Mouse (Mus musculus) gastrocnemius, postnatal 14 days (tissue): ENCODE measurements around the gene Ltv1. TPM values are rescaled to one million over a fixed set of nuclear protein-coding genes. Genes with fewer than 3 reads are reported as not detected.

Experiments
- DNase-seq: peaks from one replicate; pipeline ENCODE4 v3.0.0; 2021; ENCODE audit warnings: mixed read lengths
- intact Hi-C: fragments of 180-260 bp; cut with DNase I; formaldehyde crosslinking; loops from one replicate; pipeline ENCODE4 v1.15.1; 2025; ENCODE audit warnings: low total_unique reads
- long read RNA-seq, 2 experiments: library from polyadenylated mRNA; stranded (forward); transcript quantifications; one replicate each; pipeline ENCODE4 v2.0.0; 2021
- total RNA-seq, 2 experiments: library from RNA; stranded (reverse); gene quantifications; 2 replicates each; pipeline ENCODE4 v1.2.3; 2021

Gene Ltv1
- total RNA-seq, result 10 to 100 TPM; 20.1 to 24.8 TPM
- long read RNA-seq, experiment 1, transcript Ltv1-201 (11 exons, 2,297 nt), result major isoform, 24 of 26 reads
- long read RNA-seq, experiment 1, partial matches to known transcripts, result 0 of 26 reads
- long read RNA-seq, experiment 1, other reads (novel, unspliced or antisense), result 2 of 26 reads
- long read RNA-seq, experiment 2, transcript Ltv1-201 (11 exons, 2,297 nt), result major isoform, 27 of 28 reads
- long read RNA-seq, experiment 2, partial matches to known transcripts, result 0 of 28 reads
- long read RNA-seq, experiment 2, other reads (novel, unspliced or antisense), result 1 of 28 reads

DNA sequence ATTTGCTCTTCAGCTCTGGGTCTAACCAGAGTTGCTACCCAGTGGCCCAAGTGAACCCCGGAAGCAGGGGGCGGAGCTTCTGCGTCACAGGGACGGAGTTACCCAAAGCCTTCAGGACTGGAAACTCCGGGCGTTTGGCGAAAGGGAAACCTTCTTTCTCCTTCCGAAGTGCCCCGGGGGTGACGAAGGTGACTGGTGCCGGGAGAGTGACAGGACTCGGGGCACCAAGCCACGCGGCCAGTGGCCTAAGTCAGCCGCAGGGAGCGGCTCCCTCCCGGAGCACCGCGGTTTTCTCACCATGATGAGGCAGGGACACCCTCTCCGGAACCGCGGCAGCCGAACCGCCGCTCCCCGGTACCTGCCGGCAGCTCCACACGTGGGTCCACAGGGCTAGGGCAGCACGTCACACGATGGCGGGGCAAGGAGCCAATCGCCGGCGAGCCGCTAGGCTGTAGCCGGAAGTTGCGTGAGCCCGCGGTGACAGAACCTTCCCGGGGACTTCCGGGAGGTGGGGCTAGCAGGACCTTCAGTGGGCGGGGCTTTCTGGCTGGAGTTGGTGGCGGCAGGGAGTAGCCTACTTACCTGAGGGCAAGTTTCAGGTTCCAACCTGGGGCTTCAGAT, at the start of gene Ltv1:
Gene Ltv1, minus strand, starts transcription at position 438 of the 621 bp plus-strand sequence.
- intact Hi-C loops, result no loop called here
- peak; percentile 97 for DNase-seq

DNA sequence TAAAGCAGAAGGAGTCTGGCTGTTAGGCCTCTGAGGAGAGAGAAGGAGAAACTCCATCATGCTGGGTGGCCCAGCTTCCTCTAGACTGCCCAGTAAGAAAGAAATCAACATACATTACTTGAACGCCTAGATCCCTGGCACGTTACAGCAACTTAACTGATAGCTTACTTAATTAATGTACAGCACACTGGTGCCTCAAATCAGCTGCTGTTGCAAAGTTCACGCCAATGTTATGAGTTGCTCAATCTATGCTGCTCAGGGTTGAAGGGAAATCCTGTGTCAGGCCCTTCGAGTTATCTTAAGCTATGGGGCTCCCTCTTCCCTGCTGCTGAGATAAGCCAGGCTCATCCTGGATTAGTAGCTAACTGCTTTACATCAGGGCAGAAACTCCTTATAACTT, 47.5 kb upstream of the Ltv1 start:
- intact Hi-C loops, result no loop called here
- no peak for DNase-seq

DNA sequence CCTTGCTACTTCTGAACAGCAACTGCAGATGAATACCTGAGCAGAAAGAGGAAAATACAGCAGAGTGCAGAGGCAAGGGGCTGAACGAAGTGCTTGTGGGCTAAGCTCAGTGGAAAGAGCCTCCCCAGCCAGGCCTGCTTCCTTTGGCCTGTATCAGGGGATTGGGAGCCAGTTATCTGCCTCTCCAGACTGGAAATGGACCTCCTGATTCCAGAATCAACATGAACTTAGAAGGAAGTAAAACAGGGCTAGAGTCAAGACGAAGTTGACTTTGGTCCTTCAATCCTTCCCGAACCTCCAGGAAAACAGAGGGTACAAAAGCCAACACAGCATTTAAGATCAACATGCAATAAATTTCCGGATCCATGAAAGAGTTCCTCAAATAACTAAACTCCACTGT, 45.2 kb upstream of the Ltv1 start:
- intact Hi-C loops, result no loop called here
- no peak for DNase-seq

DNA sequence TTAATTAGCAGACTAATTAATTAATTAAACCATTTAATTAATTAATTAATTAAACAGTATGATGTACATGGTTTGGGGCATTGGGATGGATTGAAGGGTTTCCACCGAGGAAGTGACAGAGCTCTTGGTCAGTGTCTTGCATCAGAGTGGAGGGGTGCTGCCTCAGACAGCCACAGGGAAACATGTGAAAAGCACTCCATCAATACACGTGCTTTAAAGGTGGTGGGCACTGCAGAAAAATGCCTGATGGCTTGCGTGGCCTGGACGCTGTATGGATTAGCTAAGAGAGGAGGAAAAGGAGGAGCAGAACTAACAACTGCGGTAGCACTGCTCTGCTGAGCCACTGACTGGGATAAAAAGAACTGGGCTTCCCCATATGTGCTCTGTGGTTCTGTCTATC, 43.9 kb upstream of the Ltv1 start:
- no peak for DNase-seq
- intact Hi-C loops, result no loop called here

DNA sequence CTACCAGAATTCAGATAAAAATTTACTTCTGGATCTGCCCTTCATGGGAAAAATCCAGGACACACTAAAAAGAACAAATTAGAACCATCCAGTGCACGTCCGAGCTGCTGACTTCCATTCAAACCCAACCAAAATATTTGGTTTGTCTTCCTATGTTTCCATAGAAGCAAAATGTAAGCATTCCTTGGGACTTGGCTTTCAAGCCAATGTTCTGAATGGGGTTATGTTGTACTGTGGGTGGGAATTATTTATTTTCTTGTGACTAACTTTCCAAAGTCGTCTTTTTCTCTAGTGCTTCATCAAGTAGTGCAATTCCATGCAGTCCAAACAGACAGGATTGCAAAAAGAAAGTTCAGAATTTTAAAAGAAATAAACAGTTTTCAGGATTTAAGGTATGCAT, 41.5 kb upstream of the Ltv1 start:
- DNase-seq, result no peak
- intact Hi-C loops, result no loop called here

DNA sequence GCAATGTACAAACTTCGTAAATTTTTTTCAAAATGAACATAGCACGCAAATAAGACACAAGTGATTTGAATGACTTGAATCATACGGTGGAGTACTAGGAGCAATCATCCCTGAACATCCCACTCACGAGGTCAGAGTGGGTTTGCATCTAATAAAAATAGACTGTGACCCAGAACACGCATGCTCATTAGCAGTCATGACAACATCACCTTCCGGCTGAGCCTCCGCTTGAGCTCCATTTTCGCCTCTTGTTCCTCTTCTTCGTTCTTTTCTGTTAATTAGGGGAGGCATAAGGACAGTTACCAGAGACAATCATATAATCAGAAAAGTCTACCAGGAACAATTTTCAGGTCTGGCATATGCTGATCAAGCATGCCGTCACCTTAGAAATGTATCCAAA, 41.0 kb upstream of the Ltv1 start:
- DNase-seq, result no peak
- intact Hi-C loops, result no loop called here

DNA sequence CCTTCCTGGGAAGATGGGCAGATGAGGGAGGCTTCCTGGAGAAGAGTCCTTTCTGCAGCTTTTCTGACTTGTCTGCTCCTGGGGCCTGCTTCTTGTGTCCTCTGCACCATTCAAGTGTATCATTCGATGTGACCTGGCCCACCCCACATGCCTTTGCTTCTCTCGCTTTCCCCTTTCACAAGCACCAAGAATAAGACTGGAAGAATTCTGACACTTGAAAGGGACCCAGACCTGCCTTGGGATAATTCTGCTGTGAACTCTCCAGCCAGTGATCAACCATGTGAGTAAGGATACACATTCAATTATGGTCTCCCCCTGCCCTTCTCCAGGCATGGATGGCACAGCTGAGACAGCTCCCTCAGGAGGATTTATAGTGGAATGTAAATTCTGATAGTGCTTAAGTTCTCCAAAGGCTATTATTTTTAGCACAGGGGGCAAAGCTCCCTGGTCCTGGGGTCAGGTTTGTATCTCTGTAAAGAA, 40.2 kb upstream of the Ltv1 start:
- no peak for DNase-seq
- intact Hi-C loops, result no loop called here

DNA sequence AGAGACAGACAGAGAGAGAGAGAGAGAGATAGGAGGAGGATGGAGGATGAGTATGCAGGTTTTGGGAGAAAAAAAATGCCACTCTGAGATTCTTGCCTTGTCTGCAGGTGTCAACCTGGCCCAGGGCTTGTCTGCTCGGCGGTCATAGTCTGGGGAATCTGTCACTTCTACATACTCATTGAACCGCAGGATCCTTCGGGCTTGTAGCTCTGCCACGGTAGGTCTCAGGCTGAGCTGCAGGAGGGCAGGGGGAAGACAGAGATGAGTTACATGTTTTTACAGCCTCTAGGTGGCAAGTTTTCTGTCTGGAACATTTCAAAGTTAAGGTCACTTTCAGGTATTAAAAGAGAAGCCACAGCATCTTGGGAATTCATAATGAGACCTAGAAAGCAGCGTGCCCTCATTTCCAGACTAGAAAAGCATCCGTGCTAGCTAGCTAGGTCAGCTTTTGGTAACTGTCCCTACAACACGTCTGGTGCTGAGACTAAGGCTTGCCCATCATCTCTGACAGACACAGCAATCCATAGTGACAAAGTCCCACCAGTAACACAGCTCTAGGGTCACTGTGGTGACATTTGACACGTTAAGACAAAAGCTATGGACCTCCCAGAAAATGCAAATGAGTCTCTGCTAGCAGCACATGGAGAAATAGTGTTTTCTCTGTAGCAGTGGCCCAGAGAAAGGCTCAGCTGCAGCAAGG, 39.6 kb upstream of the Ltv1 start:
- intact Hi-C loops, result no loop called here
- no peak for DNase-seq

DNA sequence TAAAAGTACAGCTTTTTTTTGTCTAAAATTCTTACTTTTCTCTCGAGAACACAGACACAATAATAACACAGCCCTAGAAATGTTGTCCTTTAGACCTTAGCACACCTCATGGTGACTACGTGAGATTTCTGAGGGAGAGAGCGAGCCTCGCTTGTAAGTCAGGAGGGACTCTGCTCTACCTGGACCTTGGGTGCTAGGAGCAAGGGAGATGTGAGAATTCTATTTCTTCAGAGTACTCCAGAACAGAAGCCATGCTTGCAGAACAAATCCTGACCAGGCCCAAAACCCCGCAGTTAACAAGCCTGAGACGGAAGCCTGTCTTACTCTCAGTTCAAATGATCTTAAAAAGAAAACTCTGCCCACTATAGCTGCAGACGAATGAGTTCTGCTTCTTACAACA, 37.7 kb upstream of the Ltv1 start:
- intact Hi-C loops, result no loop called here
- no peak for DNase-seq

DNA sequence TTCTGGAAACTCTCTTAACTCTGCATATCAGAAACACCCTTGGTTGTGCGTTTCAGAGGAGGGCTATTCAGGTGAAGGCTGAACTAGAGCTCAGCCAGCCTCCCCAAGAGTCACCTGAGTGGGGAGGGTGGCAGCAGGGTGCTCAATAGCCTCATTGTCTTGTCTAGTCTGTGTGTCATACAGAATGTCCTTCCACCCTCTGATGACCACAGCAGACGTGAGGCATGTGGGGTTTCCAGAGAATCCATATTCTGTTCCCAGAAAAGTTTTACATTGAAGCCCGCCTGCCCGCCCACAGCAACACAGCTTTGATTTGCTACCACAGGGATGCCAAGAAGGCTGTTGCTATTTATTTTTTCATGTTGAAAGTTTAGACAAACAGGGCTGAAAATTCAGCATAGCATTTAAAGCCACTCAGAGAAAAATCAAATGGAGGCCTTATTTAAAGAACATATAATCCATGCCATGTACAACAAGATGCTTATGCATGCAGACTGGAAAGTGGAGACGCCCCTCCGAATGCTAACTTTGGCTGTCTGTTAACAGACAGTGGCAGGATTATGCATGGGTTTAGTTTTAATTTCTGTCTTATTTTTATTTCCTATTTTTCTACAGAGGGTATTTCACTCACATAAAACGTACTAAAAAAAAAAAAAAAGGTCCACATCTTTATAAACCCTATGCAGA, 32.6 kb upstream of the Ltv1 start:
- DNase-seq, result no peak
- intact Hi-C loops, result no loop called here

DNA sequence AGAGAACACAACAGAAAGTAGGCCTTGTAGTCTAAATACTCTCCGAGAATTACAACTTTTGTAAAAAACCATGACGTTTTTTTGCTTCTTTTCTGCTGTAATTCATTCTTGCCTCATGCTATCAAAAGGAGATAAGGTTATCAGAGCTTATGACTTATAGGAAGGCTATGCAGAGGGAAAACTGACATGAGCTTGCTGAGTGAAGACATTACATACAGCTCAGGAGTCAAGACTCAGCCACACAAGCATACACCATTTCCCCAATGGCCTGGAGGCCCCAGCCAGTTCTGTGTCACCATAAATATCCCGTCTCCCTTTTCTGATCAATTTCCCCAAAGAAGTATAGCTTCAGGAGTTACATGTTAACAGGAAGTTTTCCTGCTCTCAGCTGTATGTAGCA, 29.2 kb upstream of the Ltv1 start:
- DNase-seq, result no peak
- intact Hi-C loops, result no loop called here

DNA sequence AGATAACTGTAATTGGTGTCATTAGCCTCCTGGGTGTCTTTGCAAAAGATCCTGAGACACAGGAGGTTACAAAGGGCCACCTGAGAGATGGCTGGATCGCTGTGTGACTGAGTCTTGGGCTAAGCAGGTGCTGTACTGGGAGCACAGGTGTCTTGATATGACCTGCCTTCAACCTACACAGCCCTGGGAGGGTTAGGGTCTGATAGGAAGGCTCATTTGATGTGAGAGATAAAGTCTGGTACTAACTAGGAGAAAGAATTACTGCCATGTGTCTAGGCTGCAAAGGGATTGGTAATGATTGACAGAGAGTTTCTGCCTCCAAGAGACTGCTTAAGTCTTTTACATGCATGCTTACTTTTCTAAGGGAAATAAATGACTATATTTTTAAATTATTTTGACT, 27.1 kb upstream of the Ltv1 start:
- no peak for DNase-seq
- intact Hi-C loops, result no loop called here

DNA sequence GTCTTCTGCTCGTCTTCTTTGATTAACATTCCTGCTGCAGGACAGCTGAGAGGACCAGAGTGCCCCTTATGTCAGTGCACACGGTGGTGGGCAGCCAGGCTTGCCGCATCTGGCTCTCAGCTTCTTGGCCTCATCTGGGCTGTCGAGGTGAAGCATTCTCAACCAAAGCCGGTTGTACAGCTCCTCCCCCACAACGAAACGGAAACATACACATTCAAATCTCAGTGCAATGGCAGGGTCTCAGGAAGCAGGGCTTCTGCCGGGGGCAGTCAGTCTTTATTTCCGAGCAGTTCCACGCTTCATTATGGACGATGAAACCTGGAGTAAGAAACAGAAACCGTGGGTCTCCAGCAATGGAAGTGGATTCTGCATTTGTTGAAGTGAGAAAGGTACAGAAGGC, 21.0 kb upstream of the Ltv1 start:
- intact Hi-C loops, result no loop called here
- DNase-seq, result no peak

DNA sequence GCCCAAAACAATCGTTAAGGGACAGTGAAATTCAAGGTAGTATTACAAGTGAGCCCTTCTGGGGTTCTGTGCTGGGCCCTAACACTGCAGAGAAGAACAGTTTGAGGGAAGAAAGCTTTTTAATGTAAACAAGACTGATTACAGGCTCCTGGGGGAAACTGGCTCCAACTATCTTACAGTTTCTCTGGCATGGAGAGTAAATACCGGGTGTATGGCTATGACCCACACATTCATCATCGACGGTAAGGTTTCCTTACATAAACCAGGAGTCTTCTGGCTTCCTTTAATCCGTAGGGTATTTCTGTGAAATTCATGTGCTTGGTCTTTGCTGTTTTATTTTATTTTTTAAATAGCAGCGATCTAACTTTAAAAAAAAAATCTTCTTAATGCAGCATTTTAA, 19.9 kb upstream of the Ltv1 start:
- DNase-seq, result no peak
- intact Hi-C loops, result no loop called here

DNA sequence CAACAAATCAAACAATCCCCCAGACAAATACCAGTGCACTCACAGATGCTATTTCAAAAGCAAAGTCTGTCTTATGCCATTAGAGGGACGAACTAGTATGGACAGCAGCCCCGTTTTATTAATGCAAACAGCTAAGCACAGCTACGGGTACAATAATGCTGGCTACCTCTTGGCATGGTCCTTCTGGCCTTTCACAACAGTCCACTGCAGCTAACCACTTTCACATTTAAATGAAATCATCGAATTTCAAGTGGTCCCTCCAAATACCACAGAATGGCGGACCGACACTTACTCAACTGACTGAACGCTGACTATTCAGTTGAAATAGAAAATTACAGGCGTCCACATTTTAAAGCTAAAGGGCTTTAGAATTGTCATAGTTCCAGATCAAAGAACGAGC, 19.4 kb upstream of the Ltv1 start:
- DNase-seq, result no peak
- intact Hi-C loops, result no loop called here

DNA sequence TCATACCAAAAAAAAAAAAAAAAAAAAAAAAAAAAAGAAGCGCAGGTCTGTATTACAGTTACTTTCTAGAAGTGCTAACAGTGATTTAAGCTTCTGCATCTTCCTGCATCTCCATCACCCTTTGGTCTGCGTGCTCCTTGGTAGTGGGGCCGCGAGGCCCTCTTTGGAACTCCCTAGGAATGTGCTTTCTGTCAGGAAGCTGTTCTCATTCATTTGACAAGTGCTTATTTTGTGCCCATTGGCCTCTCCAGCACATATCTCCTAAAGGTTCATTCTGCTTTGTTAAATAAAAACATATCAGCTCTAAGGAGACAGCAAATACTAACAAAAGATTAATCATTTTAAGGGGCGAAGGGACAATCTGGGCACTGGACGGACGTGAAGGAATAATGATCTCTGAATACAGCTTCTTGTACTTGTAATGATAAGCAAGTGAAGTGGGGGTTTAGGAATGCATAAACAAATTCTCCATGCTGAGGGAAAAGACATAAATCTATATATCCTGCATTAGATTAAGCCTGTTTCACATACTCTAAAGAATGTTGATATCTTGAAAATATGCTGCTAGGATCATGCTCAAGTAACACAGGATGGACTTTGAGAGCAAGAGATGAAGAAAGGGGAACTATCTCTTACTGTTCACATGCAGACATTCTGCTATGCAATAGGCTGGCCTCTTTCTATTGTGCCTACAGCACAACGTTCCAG, 17.1 kb upstream of the Ltv1 start:
- DNase-seq, result no peak
- intact Hi-C loops, result no loop called here

DNA sequence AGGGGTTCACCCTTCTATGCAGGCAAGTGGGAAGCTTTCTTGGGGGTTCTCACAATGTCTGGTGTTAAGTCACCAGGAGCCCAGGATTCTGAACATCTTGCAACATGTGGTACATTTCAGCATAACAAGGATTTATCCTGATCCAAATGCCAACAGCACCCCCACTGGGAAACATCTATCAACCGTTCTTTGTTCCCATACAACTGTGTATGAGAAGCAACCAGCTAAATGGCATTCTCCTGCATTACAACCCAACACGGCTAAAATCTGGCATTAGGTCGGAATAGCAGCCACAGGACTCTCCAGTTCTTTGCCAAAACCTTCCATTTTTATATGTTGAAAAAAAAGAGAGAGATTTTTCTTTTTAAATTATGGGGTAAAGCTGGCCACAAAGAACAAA, 16.5 kb upstream of the Ltv1 start:
- no peak for DNase-seq
- intact Hi-C loops, result no loop called here

DNA sequence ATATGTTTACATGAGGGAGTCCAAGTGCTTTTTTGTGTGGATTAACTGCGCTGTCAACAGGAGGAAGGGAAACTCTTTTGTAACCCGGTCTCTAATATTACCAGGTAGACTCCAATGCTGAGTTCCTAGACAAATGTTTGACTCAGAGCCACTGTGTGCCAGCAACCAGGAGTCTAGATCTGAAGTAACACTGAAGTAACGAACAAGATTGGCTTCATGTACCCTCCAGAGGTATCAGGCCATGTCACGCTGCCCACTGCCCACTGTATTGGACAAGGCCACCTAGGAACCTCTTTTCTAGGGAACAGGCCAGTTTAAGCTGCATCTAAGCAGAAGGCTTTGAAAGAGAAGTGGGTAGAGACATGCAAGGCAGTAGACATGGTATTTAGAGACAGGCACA, 16.1 kb upstream of the Ltv1 start:
- DNase-seq, result no peak
- intact Hi-C loops, result no loop called here

DNA sequence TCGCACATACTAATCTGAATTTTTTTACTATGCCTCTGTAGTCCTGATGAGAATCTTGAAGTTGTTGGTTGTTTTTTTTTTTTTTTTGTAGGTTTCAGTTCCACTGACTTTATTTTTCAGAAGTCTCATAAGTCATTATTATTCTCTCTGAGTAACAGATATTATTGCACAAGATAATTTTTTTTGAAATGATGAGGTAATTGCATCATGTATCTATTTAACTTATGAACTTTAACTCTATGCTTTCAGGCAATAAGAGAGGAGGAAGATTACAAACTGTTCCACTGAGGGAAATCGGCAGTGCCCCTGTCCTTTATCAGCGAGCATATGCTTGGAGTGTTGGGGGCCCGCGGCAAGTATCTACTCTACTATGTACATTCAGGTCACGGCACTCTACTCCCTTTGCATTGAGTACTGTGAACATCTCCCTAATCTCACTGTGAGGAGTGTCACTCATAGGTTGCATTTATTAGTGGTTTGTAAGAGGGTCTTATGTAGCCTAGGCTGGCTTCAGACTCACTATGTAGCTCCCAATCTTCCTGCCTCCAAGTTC, 8.8 kb upstream of the Ltv1 start:
- intact Hi-C loops, result no loop called here
- no peak for DNase-seq

DNA sequence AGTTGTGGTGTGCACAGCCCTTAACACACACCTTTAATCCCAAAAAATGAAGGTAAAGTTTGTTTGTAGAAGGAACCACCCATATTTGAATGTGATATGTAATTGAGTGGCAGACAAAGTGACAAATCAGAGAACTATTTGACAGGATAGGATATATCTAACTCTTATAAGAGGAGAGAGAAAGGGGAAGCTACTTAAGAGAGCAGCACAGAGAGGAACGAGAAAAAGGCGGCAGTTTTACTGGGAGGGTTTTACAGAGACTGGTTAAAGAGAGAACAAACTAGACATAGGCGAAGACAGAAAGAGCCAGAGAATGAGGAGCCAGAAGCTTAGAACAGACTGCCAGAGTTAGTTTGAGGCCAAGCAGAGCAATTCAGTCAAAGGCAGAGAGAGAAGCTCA, 7.9 kb upstream of the Ltv1 start:
- intact Hi-C loops, result no loop called here

More for the DNA sequence above, 7.9 kb upstream of the Ltv1 start:
- no peak for DNase-seq
